In the genomic region with DNA sequence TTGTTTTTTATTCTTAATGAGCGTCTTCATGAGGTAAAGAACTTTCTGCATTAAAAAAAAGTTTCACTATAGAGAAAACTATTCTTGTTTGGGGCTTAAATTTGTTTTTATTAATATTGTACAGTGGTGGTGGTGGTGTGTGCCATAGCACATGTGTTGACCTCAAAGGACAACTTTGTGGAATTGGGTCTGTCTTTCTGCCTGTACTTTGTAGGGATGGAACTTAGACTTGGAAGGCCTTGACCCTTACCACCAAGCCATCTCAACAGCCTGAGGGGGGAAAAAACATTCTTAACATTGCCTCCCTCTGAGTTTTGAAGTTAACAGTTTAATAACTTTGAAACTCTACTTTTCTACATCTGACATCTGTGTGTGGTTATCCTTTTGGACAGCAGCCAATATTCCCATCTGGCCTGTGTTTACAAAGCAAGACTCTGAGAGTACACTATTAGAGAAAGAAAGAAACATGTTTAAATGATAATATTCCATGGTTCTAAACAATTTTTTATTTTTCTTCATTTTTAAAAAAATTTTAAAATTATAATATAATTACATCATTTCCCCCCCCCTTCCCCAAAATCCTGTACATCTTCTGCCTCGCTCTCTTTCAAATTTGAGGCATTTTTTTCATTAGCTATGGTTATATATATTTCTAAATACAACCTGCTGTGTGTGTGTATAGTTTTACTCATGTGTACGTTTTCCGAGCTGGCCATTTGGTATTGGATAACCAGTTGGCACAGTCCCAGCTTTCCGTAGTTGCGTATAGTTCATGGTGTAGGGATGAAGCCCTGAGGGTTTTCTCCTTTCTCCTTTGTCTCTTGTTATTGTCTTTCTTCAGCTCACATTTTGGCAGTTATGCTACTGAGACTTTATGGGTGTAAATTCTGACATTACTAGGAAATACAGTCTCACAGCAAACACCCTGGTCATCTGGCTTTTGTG, we compare ENCODE assay signal across 10 mouse cellular contexts. TPM values are rescaled to one million over a fixed set of nuclear protein-coding genes. Genes with fewer than 3 reads are reported as not detected.
DNase-seq lines count a peak whose midpoint lies in the region; ATAC-seq and TF ChIP-seq lines count a peak whose summit lies in the region.
"Had no signal": no experiment of that assay in that cellular context is flagged by ENCODE, and none has a peak within 500 bp of the region (broad histone marks: within the 10 kb centered on the region; RNA-seq: fewer than 3 reads in every experiment).

No protein-coding gene starts in this region.

- no peak overlapping the region for H3K4me3 ChIP-seq in heart, embryonic 12.5 days
- no peak overlapping the region for H3K4me3 ChIP-seq in midbrain, embryonic 16.5 days (ENCODE audit: low read depth, low read length)
- H3K4me3 ChIP-seq: megakaryocyte, embryonic 14.5 days had no signal

- POLR2A ChIA-PET in Patski (lab: Charles Lee), result no interaction called here

- TF ChIP-seq CTCF in Patski (IDR thresholded peaks at IDR 0.05), result no peak

- H3K4me2 ChIP-seq in heart, embryonic 12.5 days, result no peak overlapping the region
- H3K4me2 ChIP-seq in midbrain, embryonic 16.5 days (ENCODE audit: low read length), result no peak overlapping the region

- no peaks in the 10 kb centered on the region for H3K36me3 ChIP-seq in heart, embryonic 12.5 days
- H3K36me3 ChIP-seq in midbrain, embryonic 16.5 days (ENCODE audit: control insufficient read depth, insufficient read depth, low read length), result no peaks in the 10 kb centered on the region

- H3K27ac ChIP-seq in heart, embryonic 12.5 days (ENCODE audit: poor library complexity, severe bottlenecking), result no peak overlapping the region
- H3K27ac ChIP-seq in midbrain, embryonic 16.5 days (ENCODE audit: low read length), result no peak overlapping the region

- 0 out of 2 replicates have a peak, but pooled peaks cover 3% of the 10 kb centered on the region for H3K27me3 ChIP-seq in heart, embryonic 12.5 days (replicated peaks)
- peaks cover 7% of the 10 kb centered on the region for H3K27me3 ChIP-seq in Patski
- no peaks in the 10 kb centered on the region for H3K27me3 ChIP-seq in midbrain, embryonic 16.5 days (ENCODE audit: control insufficient read depth, insufficient read depth, low read depth, low read length)
- H3K27me3 ChIP-seq: megakaryocyte, embryonic 14.5 days had no signal

- H3K4me1 ChIP-seq in heart, embryonic 12.5 days (replicated peaks), result 0 out of 2 replicates have a peak, but pooled peaks cover 3% of the 10 kb centered on the region
- no peaks in the 10 kb centered on the region for H3K4me1 ChIP-seq in midbrain, embryonic 16.5 days (ENCODE audit: control insufficient read depth, insufficient read depth, low read length)

- in situ Hi-C loops in Patski (cut with MboI; ENCODE audit: low pct_unique_long_range_greater_than_20kb), result no loop called here

- CTCF ChIA-PET in Patski (lab: Charles Lee), result interaction anchor here (1.0 kb wide), 1 partner anchor 9 kb away, joined by 3 read pairs; no protein-coding TSS in a partner anchor

- no peak overlapping the region for H3K9ac ChIP-seq in heart, embryonic 12.5 days
- no peak overlapping the region for H3K9ac ChIP-seq in midbrain, embryonic 16.5 days (ENCODE audit: low read depth, low read length)

- no peaks in the 10 kb centered on the region for H3K9me3 ChIP-seq in heart, embryonic 12.5 days (replicated peaks)
- H3K9me3 ChIP-seq in midbrain, embryonic 16.5 days (replicated peaks; ENCODE audit: control insufficient read depth, low read length, poor library complexity, severe bottlenecking), result no peaks in the 10 kb centered on the region
- H3K9me3 ChIP-seq: megakaryocyte, embryonic 14.5 days had no signal

- 78% methylated on average over 6 of the region's 6 CpGs for WGBS in heart, embryonic 12.5 days
- 79% methylated on average over 6 of the region's 6 CpGs for WGBS in midbrain, embryonic 16.5 days

- no peak for ATAC-seq in heart, embryonic 12.5 days (ENCODE audit: insufficient number of reproducible peaks, low FRiP score)
- no peak for ATAC-seq in Patski
- no peak for ATAC-seq in activated CD4-positive, CD25-positive, alpha-beta regulatory T cell, adult 4 months
- ATAC-seq in frontal cortex, adult (ENCODE audit: low TSS enrichment), result no peak
- ATAC-seq in midbrain, embryonic 16.5 days, result no peak

- DNase-seq in heart, postnatal 4 days, result peak; percentile 27
- DNase-seq in 3T3-L1 (ENCODE audit: low read depth, low spot score), result peak; percentile 93
- peak; percentile 3 for DNase-seq in Patski (ENCODE audit: low read depth, low spot score)
- peak; percentile 59 for DNase-seq in layer of hippocampus, adult 9-10 months (ENCODE audit: low spot score)
- DNase-seq: kidney, adult 8-10 months had no signal

RNA-seq across cellular contexts. Expression of a gene that starts 2.0 kb away (rescaled TPM):
- not detected for total RNA-seq in heart, postnatal 4 days (2021)
- not detected in 2 replicates for polyA plus RNA-seq in heart, embryonic 12.5 days (2016; fragmentation: Nextera tagmentation; extraction: Ambion mirVana)
- 0.26 TPM for polyA plus RNA-seq in Patski (2021)
- 10 to 100 TPM; 17.2 to 23.0 TPM for polyA plus RNA-seq in activated CD4-positive, CD25-positive, alpha-beta regulatory T cell, adult 4 months (2017; shearing (Covaris generic))
- polyA plus RNA-seq in midbrain, embryonic 16.5 days (2015; fragmentation: Nextera tagmentation; extraction: Ambion mirVana), result not detected in 2 replicates

RNA-seq across cellular contexts. Expression of a gene that starts 45.5 kb away (rescaled TPM):
- under 1 TPM; 0.60 to 0.65 TPM for total RNA-seq in heart, postnatal 4 days (2021)
- 0.32 and 0.71 TPM in 2 replicates for polyA plus RNA-seq in heart, embryonic 12.5 days (2016; fragmentation: Nextera tagmentation; extraction: Ambion mirVana)
- polyA plus RNA-seq in Patski (2021), result 5.2 TPM
- polyA plus RNA-seq in activated CD4-positive, CD25-positive, alpha-beta regulatory T cell, adult 4 months (2017; shearing (Covaris generic)), result 10 to 100 TPM; 37.7 to 48.6 TPM
- polyA plus RNA-seq in midbrain, embryonic 16.5 days (2015; fragmentation: Nextera tagmentation; extraction: Ambion mirVana), result 0.71 and 0.93 TPM in 2 replicates

RNA-seq across cellular contexts. Expression of a gene that starts 45.6 kb away (rescaled TPM):
- total RNA-seq in heart, postnatal 4 days (2021), result 10 to 100 TPM; 29.8 to 30.6 TPM
- polyA plus RNA-seq in heart, embryonic 12.5 days (2016; fragmentation: Nextera tagmentation; extraction: Ambion mirVana), result 41.1 and 43.5 TPM in 2 replicates
- polyA plus RNA-seq in Patski (2021), result 129 TPM
- 100 to 1,000 TPM; 216 to 219 TPM for polyA plus RNA-seq in activated CD4-positive, CD25-positive, alpha-beta regulatory T cell, adult 4 months (2017; shearing (Covaris generic))
- 82.4 and 84.1 TPM in 2 replicates for polyA plus RNA-seq in midbrain, embryonic 16.5 days (2015; fragmentation: Nextera tagmentation; extraction: Ambion mirVana)

Comparison
In these comparisons a context has a peak if more than half of its experiments do, and no peak if none do; other contexts are left out.
1. DNase-seq: peak in every context shown above with its lines; median percentile 93 in 3T3-L1; 59 in layer of hippocampus, adult 9-10 months; 27 in heart, postnatal 4 days; 3 in Patski.
2. RNA of a gene that starts 2.0 kb away (polyA plus RNA-seq): 17.2 to 23.0 TPM in activated CD4-positive, CD25-positive, alpha-beta regulatory T cell, adult 4 months; 0.26 TPM in Patski (single experiment), not detected in heart, embryonic 12.5 days and not detected in midbrain, embryonic 16.5 days; every median in the first group is over 10 times any median in the second.